Mouse (Mus musculus): Measurements from ENCODE around the gene Serpina1f. TPM values are rescaled to one million over a fixed set of nuclear protein-coding genes. Genes with fewer than 3 reads are reported as not detected.

The Serpina1f gene
- polyA plus RNA-seq, 1 experiment = not detected

GRCm38 (mm10) chr12:103706113-103706512, 10.8 kb upstream of the Serpina1f start:
- Histone ChIP-seq H3K79me2 (ENCODE audit: control insufficient read depth, insufficient read depth) (no peaks in the 10 kb centered on the region), H3K4me3 (ENCODE audit: insufficient read depth, poor library complexity, severe bottlenecking) (no peak overlapping the region), H3K27me3 (ENCODE audit: control insufficient read depth, insufficient read depth, insufficient read length) (no peaks in the 10 kb centered on the region), H3K79me3 (ENCODE audit: low read depth) (no peaks in the 10 kb centered on the region), H3ac (ENCODE audit: control insufficient read depth, insufficient read length, low read depth) (no peak overlapping the region), H3K36me3 (ENCODE audit: control insufficient read depth, insufficient read depth) (no peaks in the 10 kb centered on the region)
- TF ChIP-seq CTCF (IDR thresholded peaks at IDR 0.05; ENCODE audit: control insufficient read depth, insufficient read depth, insufficient read length) (no peak), MAX (IDR thresholded peaks at IDR 0.05) (no peak), MYOD1 (IDR thresholded peaks at IDR 0.05; ENCODE audit: control insufficient read depth, insufficient read length, low read depth) (no peak), MYOG (IDR thresholded peaks at IDR 0.05; ENCODE audit: control insufficient read depth, extremely low read depth, insufficient read length) (no peak), USF1 (IDR thresholded peaks at IDR 0.05; ENCODE audit: low read depth) (no peak), CEBPB (IDR thresholded peaks at IDR 0.05; ENCODE audit: low read depth) (no peak), FOSL1 (IDR thresholded peaks at IDR 0.05; ENCODE audit: insufficient read depth, low read length, poor library complexity, severe bottlenecking) (no peak)

- no peaks in the 10 kb centered on the region for H3K27me3 ChIP-seq (ENCODE audit: control insufficient read depth, insufficient read depth, insufficient read length)
Observed at GRCm38 (mm10) chr12:103705547-103705946, 10.2 kb upstream of the Serpina1f start.

DNA sequence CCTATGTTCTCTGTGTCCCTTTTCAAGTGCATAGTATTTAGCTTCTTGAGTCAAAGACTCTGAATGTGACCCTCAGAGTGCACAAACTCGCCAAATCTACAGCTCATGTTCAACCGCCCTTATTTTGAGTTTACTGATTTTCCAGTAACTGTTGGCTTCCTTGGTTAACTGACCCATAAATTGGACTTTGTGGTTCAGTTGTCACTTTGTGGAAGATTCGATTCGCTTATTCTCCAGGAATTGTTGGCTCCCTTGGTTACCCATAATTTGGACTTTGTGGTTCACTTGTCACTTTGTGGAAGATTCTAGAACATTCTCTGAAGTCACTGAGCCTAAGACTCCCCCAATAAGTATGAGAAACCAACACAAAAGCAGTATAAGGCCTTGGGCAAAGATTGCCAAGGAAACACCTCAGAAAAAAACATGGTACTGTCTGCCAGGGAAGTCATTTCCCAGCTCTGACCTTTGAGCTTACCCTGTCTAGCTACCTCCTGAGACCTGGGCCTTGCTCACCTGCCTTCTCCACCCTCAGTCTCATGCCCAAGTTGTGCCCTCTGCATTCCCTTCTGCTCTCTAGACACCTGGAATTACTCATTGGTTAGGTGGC, 4.9 kb upstream of the Serpina1f start:
- TF ChIP-seq FOSL1 (IDR thresholded peaks at IDR 0.05; ENCODE audit: insufficient read depth, low read length, poor library complexity, severe bottlenecking) (no peak), MAX (IDR thresholded peaks at IDR 0.05) (no peak), MYOD1 (IDR thresholded peaks at IDR 0.05; ENCODE audit: control insufficient read depth, insufficient read length, low read depth) (no peak), CEBPB (IDR thresholded peaks at IDR 0.05; ENCODE audit: low read depth) (no peak), MYOG (IDR thresholded peaks at IDR 0.05; ENCODE audit: control insufficient read depth, extremely low read depth, insufficient read length) (no peak), USF1 (IDR thresholded peaks at IDR 0.05; ENCODE audit: low read depth) (no peak), CTCF (IDR thresholded peaks at IDR 0.05; ENCODE audit: control insufficient read depth, insufficient read depth, insufficient read length) (no peak)
- no peak overlapping the region for H3K4me3 ChIP-seq (ENCODE audit: insufficient read depth, poor library complexity, severe bottlenecking)
- H3K27me3 ChIP-seq (ENCODE audit: control insufficient read depth, insufficient read depth, insufficient read length) = no peaks in the 10 kb centered on the region

More at GRCm38 (mm10) chr12:103705547-103705946, 10.2 kb upstream of the Serpina1f start:
- TF ChIP-seq MYOG (IDR thresholded peaks at IDR 0.05; ENCODE audit: control insufficient read depth, extremely low read depth, insufficient read length) (no peak), MYOD1 (IDR thresholded peaks at IDR 0.05; ENCODE audit: control insufficient read depth, insufficient read length, low read depth) (no peak), MAX (IDR thresholded peaks at IDR 0.05) (no peak), CEBPB (IDR thresholded peaks at IDR 0.05; ENCODE audit: low read depth) (no peak), FOSL1 (IDR thresholded peaks at IDR 0.05; ENCODE audit: insufficient read depth, low read length, poor library complexity, severe bottlenecking) (no peak), USF1 (IDR thresholded peaks at IDR 0.05; ENCODE audit: low read depth) (no peak), CTCF (IDR thresholded peaks at IDR 0.05; ENCODE audit: control insufficient read depth, insufficient read depth, insufficient read length) (no peak)
- Histone ChIP-seq H3K4me3 (ENCODE audit: insufficient read depth, poor library complexity, severe bottlenecking) (no peak overlapping the region), H3ac (ENCODE audit: control insufficient read depth, insufficient read length, low read depth) (no peak overlapping the region), H3K79me2 (ENCODE audit: control insufficient read depth, insufficient read depth) (no peaks in the 10 kb centered on the region), H3K36me3 (ENCODE audit: control insufficient read depth, insufficient read depth) (no peaks in the 10 kb centered on the region), H3K79me3 (ENCODE audit: low read depth) (no peaks in the 10 kb centered on the region)

GRCm38 (mm10) chr12:103688221-103688814, 7.0 kb downstream of the Serpina1f start:
- H3K79me2 ChIP-seq (ENCODE audit: control insufficient read depth, insufficient read depth) = no peaks in the 10 kb centered on the region
- H3ac ChIP-seq (ENCODE audit: control insufficient read depth, insufficient read length, low read depth) = no peak overlapping the region
- no peaks in the 10 kb centered on the region for H3K79me3 ChIP-seq (ENCODE audit: low read depth)
- H3K36me3 ChIP-seq (ENCODE audit: control insufficient read depth, insufficient read depth) = no peaks in the 10 kb centered on the region
- no peak for TF ChIP-seq MYOG (IDR thresholded peaks at IDR 0.05; ENCODE audit: control insufficient read depth, extremely low read depth, insufficient read length)
- TF ChIP-seq CEBPB (IDR thresholded peaks at IDR 0.05; ENCODE audit: low read depth) = no peak
- TF ChIP-seq CTCF (IDR thresholded peaks at IDR 0.05; ENCODE audit: control insufficient read depth, insufficient read depth, insufficient read length) = no peak
- no peak for TF ChIP-seq USF1 (IDR thresholded peaks at IDR 0.05; ENCODE audit: low read depth)
- no peak for TF ChIP-seq MYOD1 (IDR thresholded peaks at IDR 0.05; ENCODE audit: control insufficient read depth, insufficient read length, low read depth)
- H3K27me3 ChIP-seq (ENCODE audit: control insufficient read depth, insufficient read depth, insufficient read length) = no peaks in the 10 kb centered on the region
- H3K4me3 ChIP-seq (ENCODE audit: insufficient read depth, poor library complexity, severe bottlenecking) = no peak overlapping the region

More for the DNA sequence above, 4.9 kb upstream of the Serpina1f start:
- Histone ChIP-seq H3ac (ENCODE audit: control insufficient read depth, insufficient read length, low read depth) (no peak overlapping the region), H3K36me3 (ENCODE audit: control insufficient read depth, insufficient read depth) (no peaks in the 10 kb centered on the region), H3K79me3 (ENCODE audit: low read depth) (no peaks in the 10 kb centered on the region), H3K79me2 (ENCODE audit: control insufficient read depth, insufficient read depth) (no peaks in the 10 kb centered on the region)

DNA sequence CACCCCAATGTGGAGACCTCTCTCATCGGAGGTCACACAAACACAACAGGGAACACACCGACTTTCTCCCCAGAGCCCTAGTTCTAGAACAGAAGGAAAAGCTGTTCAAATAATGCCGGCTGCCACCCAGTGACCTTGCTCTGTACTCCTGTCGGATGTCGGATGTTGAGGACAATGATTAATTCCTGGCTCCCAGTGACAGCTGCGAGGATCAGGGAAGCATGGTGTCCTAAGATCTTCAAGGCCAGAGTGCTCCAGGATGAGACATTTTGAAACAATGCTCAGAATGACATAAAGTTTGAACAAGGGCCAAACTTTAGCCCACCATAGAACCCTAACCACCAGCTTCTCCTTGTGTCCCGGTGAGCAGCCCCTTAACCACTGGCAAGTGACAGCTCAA, 8.3 kb downstream of the Serpina1f start:
- Histone ChIP-seq H3ac (ENCODE audit: control insufficient read depth, insufficient read length, low read depth) (no peak overlapping the region), H3K27me3 (ENCODE audit: control insufficient read depth, insufficient read depth, insufficient read length) (no peaks in the 10 kb centered on the region), H3K36me3 (ENCODE audit: control insufficient read depth, insufficient read depth) (no peaks in the 10 kb centered on the region), H3K4me3 (ENCODE audit: insufficient read depth, poor library complexity, severe bottlenecking) (no peak overlapping the region), H3K79me2 (ENCODE audit: control insufficient read depth, insufficient read depth) (no peaks in the 10 kb centered on the region), H3K79me3 (ENCODE audit: low read depth) (no peaks in the 10 kb centered on the region)
- TF ChIP-seq MYOD1 (IDR thresholded peaks at IDR 0.05; ENCODE audit: control insufficient read depth, insufficient read length, low read depth) = peak; percentile 88
- no peak for TF ChIP-seq USF1 (IDR thresholded peaks at IDR 0.05; ENCODE audit: low read depth)

GRCm38 (mm10) chr12:103686050-103686449, 9.3 kb downstream of the Serpina1f start:
- TF ChIP-seq MAX (IDR thresholded peaks at IDR 0.05) (no peak), USF1 (IDR thresholded peaks at IDR 0.05; ENCODE audit: low read depth) (no peak), CTCF (IDR thresholded peaks at IDR 0.05; ENCODE audit: control insufficient read depth, insufficient read depth, insufficient read length) (no peak), CEBPB (IDR thresholded peaks at IDR 0.05; ENCODE audit: low read depth) (no peak), MYOD1 (IDR thresholded peaks at IDR 0.05; ENCODE audit: control insufficient read depth, insufficient read length, low read depth) (no peak), MYOG (IDR thresholded peaks at IDR 0.05; ENCODE audit: control insufficient read depth, extremely low read depth, insufficient read length) (no peak), FOSL1 (IDR thresholded peaks at IDR 0.05; ENCODE audit: insufficient read depth, low read length, poor library complexity, severe bottlenecking) (no peak)
- Histone ChIP-seq H3K36me3 (ENCODE audit: control insufficient read depth, insufficient read depth) (no peaks in the 10 kb centered on the region), H3K27me3 (ENCODE audit: control insufficient read depth, insufficient read depth, insufficient read length) (no peaks in the 10 kb centered on the region), H3ac (ENCODE audit: control insufficient read depth, insufficient read length, low read depth) (no peak overlapping the region), H3K79me2 (ENCODE audit: control insufficient read depth, insufficient read depth) (no peaks in the 10 kb centered on the region), H3K79me3 (ENCODE audit: low read depth) (no peaks in the 10 kb centered on the region), H3K4me3 (ENCODE audit: insufficient read depth, poor library complexity, severe bottlenecking) (no peak overlapping the region)
